Mouse (Mus musculus) bone marrow, adult 2 months (tissue): ENCODE data around the gene Gpr183. TPM values are rescaled to one million over a fixed set of nuclear protein-coding genes. Genes with fewer than 3 reads are reported as not detected.

Source experiments
- H3K27ac ChIP-seq: fragments of 200-500 bp; 2 replicates; pipeline ENCODE4 v1.5.1; 2012; ENCODE audit warnings: low read depth, mild to moderate bottlenecking, control low read depth, inconsistent platforms, low read length; ENCODE audit not compliant: control insufficient read depth, poor library complexity, insufficient read depth
- H3K4me1 ChIP-seq: fragments of 200-500 bp; 2 replicates; pipeline ENCODE4 v1.6.1; 2011; ENCODE audit warnings: low read length; ENCODE audit not compliant: control insufficient read depth, insufficient read depth
- H3K4me3 ChIP-seq: fragments of 200-500 bp; replicated peaks from 2 replicates; pipeline ENCODE3; 2011; ENCODE audit warnings: mild to moderate bottlenecking, low read depth, low read length, control low read depth; ENCODE audit not compliant: control insufficient read depth
- CTCF ChIP-seq: fragments of 200-500 bp; IDR thresholded peaks from 2 replicates; pipeline ENCODE4 v1.5.1; 2011; ENCODE audit warnings: low read length, control low read depth; ENCODE audit not compliant: control insufficient read depth, insufficient read depth
- POLR2A ChIP-seq: fragments of 200-500 bp; IDR thresholded peaks from 2 replicates; pipeline ENCODE4 v1.6.1; 2011; ENCODE audit warnings: low read depth, mild to moderate bottlenecking, control low read depth, low read length, borderline replicate concordance; ENCODE audit not compliant: control insufficient read depth
- WGBS: fragments of 180-500 bp; shearing (Covaris S2); methylation state at CpG from one replicate; pipeline ENCODE4 v1.1.7; 2018; 5-methylcytosine and 5-hydroxymethylcytosine counted together
- polyA plus RNA-seq: library from polyadenylated mRNA; stranded (reverse); fragments of >200 nt; gene quantifications from 2 replicates; pipeline ENCODE4 v1.2.4, GENCODE M21; 2011; ENCODE audit warnings: low replicate concordance; ENCODE audit not compliant: missing spikeins, insufficient read depth, insufficient read length

Gene Gpr183
- polyA plus RNA-seq, 1 experiment, result 1.5 TPM

DNA sequence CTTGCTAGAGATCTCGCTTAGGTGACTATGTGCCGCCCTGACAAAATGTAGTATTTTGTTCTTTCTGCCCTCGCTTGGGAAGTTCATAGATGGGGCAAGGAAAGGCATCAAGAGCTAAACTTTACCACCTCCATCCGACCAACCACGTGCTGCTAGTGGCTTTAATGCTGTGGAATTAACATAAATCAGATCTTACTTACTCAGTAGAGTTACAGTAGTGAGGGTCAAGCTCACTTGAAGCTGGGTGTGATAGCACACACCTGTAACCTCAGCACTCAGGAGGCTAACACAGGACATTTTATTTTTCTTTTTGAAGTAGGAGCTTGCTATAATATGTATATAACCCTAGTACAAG lies 13.0 kb downstream of the Gpr183 start:
- no peak overlapping the region for H3K4me3 ChIP-seq
- TF ChIP-seq POLR2A, result no peak
- no peak for TF ChIP-seq CTCF
- 86% methylated on average over 5 of the region's 5 CpGs for WGBS
- no peak overlapping the region for H3K27ac ChIP-seq
- peaks cover 8% of the 10 kb centered on the region; the same call in 1 of the 2 replicates for H3K4me1 ChIP-seq

DNA sequence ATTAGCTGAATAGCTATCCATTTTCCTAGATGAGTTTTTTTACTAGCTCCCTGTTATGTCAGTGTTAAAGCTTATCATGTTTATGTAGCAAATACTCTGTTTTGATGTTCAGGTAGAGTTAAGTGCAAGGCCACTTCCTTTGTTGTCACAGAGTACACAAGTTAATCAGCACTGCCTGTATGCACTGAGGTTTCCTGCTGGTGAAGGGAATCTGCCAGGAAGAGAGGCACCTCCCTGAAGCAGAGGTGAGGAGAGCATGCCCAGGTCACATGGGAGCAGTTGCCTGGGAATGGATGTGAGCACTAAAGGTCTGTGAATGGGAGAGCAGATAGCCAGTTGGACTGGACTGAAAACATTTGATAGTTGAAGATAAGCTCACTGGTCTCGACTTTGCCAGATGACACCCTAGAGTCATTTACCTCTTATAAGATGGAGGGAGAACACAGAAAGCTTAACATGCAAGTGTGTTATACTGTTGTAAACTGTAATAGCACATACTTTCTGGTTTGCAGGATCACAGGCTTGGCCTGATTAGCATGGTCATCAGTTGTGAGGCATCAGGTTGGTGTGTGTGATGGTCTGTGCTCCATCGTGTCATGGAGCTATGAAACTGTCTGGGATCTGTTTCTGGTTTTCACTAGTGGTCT lies 13.5 kb downstream of the Gpr183 start:
- 0 out of 2 replicates have a peak overlapping the region, but pooled peaks have one; percentile 27 for H3K27ac ChIP-seq
- peaks cover 8% of the 10 kb centered on the region; the same call in 1 of the 2 replicates for H3K4me1 ChIP-seq
- TF ChIP-seq POLR2A (no peak), CTCF (no peak)
- WGBS, result 53% methylated on average over 2 of the region's 2 CpGs
- no peak overlapping the region for H3K4me3 ChIP-seq

DNA sequence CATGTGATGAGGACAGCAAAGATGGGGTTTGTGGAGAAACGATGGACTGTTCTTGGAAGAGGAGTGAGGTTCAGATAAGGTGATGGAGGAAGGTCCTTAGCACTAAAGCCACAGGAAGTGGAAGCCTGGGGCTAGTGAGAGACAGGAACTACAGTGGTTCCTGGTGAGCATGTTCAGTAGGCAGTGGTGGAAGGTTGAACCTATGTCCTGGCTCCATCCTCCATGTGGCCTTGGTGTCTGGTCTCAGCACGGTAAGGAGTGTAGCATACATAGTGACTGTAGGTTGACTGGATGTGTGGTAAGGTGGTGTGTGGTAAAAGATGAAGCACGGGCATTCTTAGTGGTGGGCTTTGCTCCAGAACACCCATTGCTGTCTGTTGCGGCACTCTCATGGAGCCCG lies 15.1 kb downstream of the Gpr183 start:
- peaks cover 6% of the 10 kb centered on the region; the same call in 1 of the 2 replicates for H3K4me1 ChIP-seq
- no peak overlapping the region for H3K27ac ChIP-seq
- H3K4me3 ChIP-seq, result no peak overlapping the region
- 64% methylated on average over 5 of the region's 5 CpGs for WGBS
- no peak for TF ChIP-seq CTCF
- no peak for TF ChIP-seq POLR2A

DNA sequence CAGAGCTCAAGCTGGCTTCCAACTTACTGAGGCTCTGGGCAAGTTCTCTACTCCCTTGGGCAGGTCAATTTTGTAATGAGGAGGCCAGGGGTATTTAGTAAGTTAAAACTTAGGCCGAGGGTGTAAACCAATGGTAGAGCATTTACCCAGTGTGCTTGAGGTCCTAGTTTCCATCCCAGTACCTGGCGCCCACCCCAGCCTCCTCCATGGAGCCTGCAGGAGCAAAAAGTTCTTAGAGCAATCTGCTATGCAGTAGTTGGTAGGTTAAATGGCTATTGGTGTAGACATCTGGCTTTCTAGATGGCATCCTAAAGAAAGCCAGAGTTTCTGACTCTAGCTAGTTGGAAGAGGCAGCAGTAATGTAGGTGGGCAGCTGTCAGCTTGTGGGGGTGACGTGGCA lies 15.6 kb downstream of the Gpr183 start:
- peaks cover 5% of the 10 kb centered on the region; the same call in 1 of the 2 replicates for H3K4me1 ChIP-seq
- WGBS, result 85% methylated on average over 3 of the region's 3 CpGs

DNA sequence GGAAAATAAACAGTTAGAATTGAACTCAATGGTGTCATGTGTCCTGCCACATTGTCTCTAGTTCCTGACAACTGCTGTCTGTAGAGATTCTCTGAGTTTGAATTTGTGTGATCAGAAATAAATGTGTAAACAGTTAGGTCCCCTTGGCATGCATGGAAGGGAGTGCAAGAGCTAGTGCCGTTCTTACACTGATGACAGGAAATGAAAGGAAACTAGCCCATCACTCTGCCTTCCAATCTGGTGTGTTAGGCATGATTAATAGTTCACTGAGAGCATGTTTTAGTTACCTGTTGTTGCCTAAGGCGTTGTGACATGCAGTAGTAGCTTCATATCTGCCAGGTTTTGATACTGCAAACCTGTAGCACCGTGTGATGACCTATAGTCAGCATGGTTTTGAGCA lies 17.0 kb downstream of the Gpr183 start:
- no peak overlapping the region for H3K27ac ChIP-seq
- H3K4me1 ChIP-seq, result peaks cover 5% of the 10 kb centered on the region; the same call in 1 of the 2 replicates
- TF ChIP-seq POLR2A (no peak), CTCF (no peak)
- no peak overlapping the region for H3K4me3 ChIP-seq
- WGBS, result 75% methylated on average over 3 of the region's 3 CpGs

More for the DNA sequence above, 15.6 kb downstream of the Gpr183 start:
- no peak overlapping the region for H3K27ac ChIP-seq
- TF ChIP-seq POLR2A (no peak), CTCF (no peak)
- no peak overlapping the region for H3K4me3 ChIP-seq

DNA sequence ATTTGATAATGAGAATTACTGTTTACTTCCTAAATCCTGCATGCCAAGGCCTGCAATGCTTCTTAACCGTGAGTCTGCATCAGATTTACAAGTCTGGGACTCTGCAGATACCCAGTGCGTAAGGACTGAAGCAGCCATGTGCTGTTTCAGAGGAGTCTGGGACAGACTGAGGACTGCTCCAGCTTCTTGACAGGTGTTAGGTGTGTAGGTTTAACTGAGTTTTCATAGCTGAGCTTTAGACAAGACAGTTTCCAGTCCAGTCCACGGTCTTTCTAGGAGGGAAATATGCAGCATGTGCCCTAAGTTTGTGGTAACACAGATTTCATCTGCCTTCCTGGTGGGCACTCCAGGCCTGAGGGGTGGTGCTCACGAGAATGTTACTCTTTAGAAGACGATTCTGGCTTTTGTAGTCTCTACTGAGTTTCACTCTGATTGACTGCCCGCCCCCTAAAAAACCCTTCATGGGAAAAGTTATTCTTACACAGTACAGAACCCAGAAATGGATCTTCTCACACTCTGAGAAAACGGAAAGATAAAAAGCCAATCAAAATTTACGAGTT lies 17.7 kb downstream of the Gpr183 start:
- Histone ChIP-seq H3K4me3 (no peak overlapping the region), H3K4me1 (peaks cover 5% of the 10 kb centered on the region; the same call in 1 of the 2 replicates), H3K27ac (no peak overlapping the region)
- TF ChIP-seq POLR2A (no peak), CTCF (no peak)
- WGBS, result 62% methylated on average over 8 of the region's 8 CpGs

DNA sequence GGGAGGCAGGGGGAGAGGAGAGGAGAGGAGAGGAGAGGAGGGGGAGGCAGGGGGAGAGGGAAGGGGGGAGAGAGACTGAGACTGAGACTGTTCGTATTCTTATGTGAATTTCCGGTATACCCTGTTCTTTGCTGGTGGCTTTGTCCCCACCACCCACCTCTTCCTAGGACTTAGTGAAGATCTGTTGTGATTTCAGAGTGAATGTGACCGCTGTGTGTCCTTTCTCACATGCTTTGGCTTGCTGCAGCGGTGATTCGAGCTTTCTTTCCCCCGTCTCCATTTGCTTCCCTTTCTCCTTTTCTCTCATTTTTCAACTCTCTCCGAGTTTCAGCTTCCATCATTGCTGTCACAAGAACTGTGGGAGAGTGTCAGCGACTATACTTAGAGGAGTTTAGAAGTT lies 18.3 kb downstream of the Gpr183 start:
- no peak overlapping the region for H3K4me3 ChIP-seq
- H3K4me1 ChIP-seq, result peaks cover 5% of the 10 kb centered on the region; the same call in 1 of the 2 replicates
- no peak overlapping the region for H3K27ac ChIP-seq
- TF ChIP-seq CTCF (no peak), POLR2A (no peak)
- WGBS, result 70% methylated on average over 8 of the region's 8 CpGs

DNA sequence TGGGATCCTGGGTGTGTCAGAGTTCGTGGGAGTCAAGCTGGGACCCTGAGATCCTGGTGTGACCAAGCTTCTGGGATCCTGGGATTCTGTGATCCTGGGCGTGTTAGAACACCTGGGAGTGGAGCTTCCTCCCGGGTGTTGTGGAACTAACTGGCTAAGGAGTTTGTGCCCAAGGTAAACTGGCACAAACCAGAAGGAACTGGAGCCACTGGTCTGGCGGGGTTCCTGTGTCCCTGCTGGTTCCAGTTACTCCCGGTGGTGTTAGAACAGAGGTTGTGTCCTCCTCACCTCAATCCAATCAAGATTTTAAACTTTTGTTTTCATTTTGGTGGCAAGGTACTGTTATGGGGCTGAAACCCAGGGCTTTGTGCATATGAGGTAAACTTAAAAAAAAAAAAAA lies 18.9 kb downstream of the Gpr183 start:
- WGBS, result 73% methylated on average over 5 of the region's 5 CpGs
- TF ChIP-seq POLR2A (no peak), CTCF (no peak)
- H3K4me3 ChIP-seq, result no peak overlapping the region
- H3K4me1 ChIP-seq, result peaks cover 3% of the 10 kb centered on the region; the same call in 1 of the 2 replicates
- no peak overlapping the region for H3K27ac ChIP-seq
